Mouse (Mus musculus) MEL (cell line): ENCODE measurements around the gene Foxj1.

Source experiments
- CTCF ChIP-seq, 3 experiments: IDR thresholded peaks in 2 of 3; conservative IDR thresholded peaks in 1 of 3; 2 replicates each; pipeline ENCODE4 v1.5.1; 2011 to 2012; ENCODE audit warnings: low read length in 3 of 3, low read depth in 2 of 3, mild to moderate bottlenecking in 2 of 3, improper control_type of control experiment in 1 of 3, inconsistent platforms in 1 of 3, mixed read lengths in 1 of 3, moderate library complexity in 1 of 3; ENCODE audit not compliant: control insufficient read depth in 1 of 3, insufficient read depth in 1 of 3, poor library complexity in 1 of 3, severe bottlenecking in 1 of 3
- GATA1 ChIP-seq: IDR thresholded peaks from 2 replicates; pipeline ENCODE4 v1.6.1; 2011; ENCODE audit warnings: low read depth, low read length, improper control_type of control experiment
- HCFC1 ChIP-seq: IDR thresholded peaks from 2 replicates; pipeline ENCODE4 v1.6.1; 2012; ENCODE audit warnings: low read depth, mild to moderate bottlenecking, inconsistent platforms, low read length, improper control_type of control experiment, moderate library complexity
- POLR2A ChIP-seq, 2 experiments: IDR thresholded peaks; 2 replicates each; pipeline ENCODE4 v1.6.1; 2011 to 2012; ENCODE audit warnings: low read length in 2 of 2, mild to moderate bottlenecking in 2 of 2, control low read depth in 1 of 2, improper control_type of control experiment in 1 of 2, low read depth in 1 of 2, moderate library complexity in 1 of 2; ENCODE audit not compliant: control insufficient read depth in 1 of 2, insufficient read depth in 1 of 2, poor library complexity in 1 of 2
- USF2 ChIP-seq, 2 experiments: IDR thresholded peaks; 2 replicates each; pipeline ENCODE4 v1.6.1; 2011 to 2012; ENCODE audit warnings: improper control_type of control experiment in 2 of 2, low read length in 2 of 2, borderline replicate concordance in 1 of 2, inconsistent platforms in 1 of 2, low read depth in 1 of 2, mild to moderate bottlenecking in 1 of 2; ENCODE audit not compliant: insufficient read depth in 1 of 2

DNA sequence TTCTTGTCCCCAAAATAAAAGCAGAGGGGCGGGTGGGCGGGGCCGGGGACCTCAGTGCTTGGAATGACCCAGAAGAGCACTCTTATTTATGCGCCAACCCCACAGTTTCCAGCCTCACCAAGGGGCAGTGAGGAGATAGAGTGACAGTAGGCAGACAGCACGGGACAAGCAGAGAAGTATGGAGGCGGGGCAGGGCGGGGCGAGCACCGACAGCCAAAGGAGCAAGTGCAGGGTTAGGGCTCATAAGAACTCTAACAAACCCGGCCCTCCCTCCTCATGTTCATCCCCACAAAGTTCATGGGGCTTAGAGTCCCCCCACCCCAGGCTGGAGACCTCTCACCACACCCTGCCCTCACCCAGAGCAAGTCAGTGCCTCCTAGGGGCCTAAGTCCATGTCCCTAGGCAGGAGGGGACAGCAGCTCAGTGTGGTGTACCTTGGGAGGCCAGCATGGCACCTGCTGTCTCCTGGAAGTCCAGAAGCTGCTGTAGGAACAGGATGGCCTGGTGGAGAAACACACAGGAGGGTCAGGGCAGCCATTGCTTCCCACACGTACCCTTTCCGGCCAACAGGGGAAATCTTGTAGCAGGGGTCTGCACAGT, 41.6 kb downstream of the Foxj1 start:
- TF ChIP-seq HCFC1, result no peak
- no peak for TF ChIP-seq CTCF (IDR thresholded peaks at IDR 0.05 in 2 of 3, conservative IDR thresholded peaks at IDR 0.05 in 1 of 3; ENCODE audit: control insufficient read depth in 1 of 3, insufficient read depth in 1 of 3, low read depth in 2 of 3, low read length in 3 of 3, poor library complexity in 1 of 3, severe bottlenecking in 1 of 3)
- no peak for TF ChIP-seq POLR2A (IDR thresholded peaks at IDR 0.05; ENCODE audit: control insufficient read depth in 1 of 2, insufficient read depth in 1 of 2, low read depth in 1 of 2, low read length in 2 of 2, poor library complexity in 1 of 2)
- no peak for TF ChIP-seq GATA1
- TF ChIP-seq USF2 (IDR thresholded peaks at IDR 0.05; ENCODE audit: borderline replicate concordance in 1 of 2, insufficient read depth in 1 of 2, low read depth in 1 of 2, low read length in 2 of 2), result no peak
